Mouse (Mus musculus): ENCODE results near the gene Rfc5.

GRCm38 (mm10) chr5:117376331-117376761 is 12.5 kb downstream of the Rfc5 start:
- TF ChIP-seq GATA1 (IDR thresholded peaks at IDR 0.05; ENCODE audit: low read length) = no peak
- TF ChIP-seq TAL1 (IDR thresholded peaks at IDR 0.05; ENCODE audit: low read length) = no peak

All from erythroblast, embryonic 14.5 days (primary cell).